16 mouse cellular contexts compared by ENCODE assay signal in the genomic region with DNA sequence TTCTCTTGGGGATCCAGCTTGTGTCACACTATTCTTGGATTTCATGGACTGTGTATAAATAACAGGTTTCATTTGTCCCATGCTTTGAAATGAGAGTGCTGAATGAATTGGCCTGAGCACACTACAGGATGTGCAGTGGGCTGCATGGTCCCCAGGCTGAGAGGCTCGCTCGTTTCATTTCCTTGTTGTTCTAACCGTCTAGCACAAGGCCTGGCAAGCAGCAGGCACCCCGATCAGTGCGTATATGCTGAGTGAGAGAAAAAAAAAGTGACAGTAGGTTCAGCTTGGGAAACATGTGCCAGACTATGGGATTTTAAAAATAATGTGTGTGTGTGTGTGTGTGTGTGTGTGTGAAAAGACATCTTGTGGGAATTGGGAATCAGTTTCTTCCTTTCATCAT.
"Had no signal": no experiment of that assay in that cellular context is flagged by ENCODE, and none has a peak within 500 bp of the region (broad histone marks: within the 10 kb centered on the region; RNA-seq: fewer than 3 reads in every experiment).

No protein-coding gene starts in this region.

- H3K36me3 ChIP-seq: kidney, embryonic 15.5 days; liver, embryonic 13.5 days; neural tube, embryonic 12.5 days; neural tube, embryonic 15.5 days had no signal

- H3K27me3 ChIP-seq: kidney, embryonic 15.5 days; liver, embryonic 13.5 days; neural tube, embryonic 12.5 days; neural tube, embryonic 15.5 days had no signal

- H3K27ac ChIP-seq: kidney, embryonic 15.5 days; liver, embryonic 13.5 days; neural tube, embryonic 12.5 days; neural tube, embryonic 15.5 days had no signal

- H3K9me3 ChIP-seq: kidney, embryonic 15.5 days; liver, embryonic 13.5 days; neural tube, embryonic 12.5 days; neural tube, embryonic 15.5 days had no signal

- H3K4me2 ChIP-seq: kidney, embryonic 15.5 days; liver, embryonic 13.5 days; midbrain, embryonic 11.5 days; neural tube, embryonic 12.5 days; neural tube, embryonic 15.5 days had no signal

- H3K4me3 ChIP-seq: kidney, embryonic 15.5 days; liver, embryonic 13.5 days; neural tube, embryonic 12.5 days; neural tube, embryonic 15.5 days had no signal

- DNase-seq: kidney, adult 2 months; kidney, postnatal 14 days; kidney, postnatal 4 days; left cerebral cortex, postnatal 4 days; liver, embryonic 13.5 days; lung, adult 2 months; lung, postnatal 14 days; lung, postnatal 4 days; midbrain, embryonic 14.5 days; right cerebral cortex, postnatal 25 days; thymus, adult 18-20 months; thymus, postnatal 36 days had no signal

- H3K9ac ChIP-seq: kidney, embryonic 15.5 days; liver, embryonic 13.5 days; neural tube, embryonic 12.5 days; neural tube, embryonic 15.5 days had no signal
